Mouse (Mus musculus): ENCODE measurements around the gene Kdf1. TPM values are rescaled to one million over a fixed set of nuclear protein-coding genes. Genes with fewer than 3 reads are reported as not detected.
"Not testable (repeated sequence)": the region's sequence is repeated elsewhere in the genome, so short reads cannot be mapped to it uniquely, and the experiment has no call there.

Gene Kdf1
- polyA plus RNA-seq, 1 experiment from 2014 or later: 0.44 TPM

- Histone ChIP-seq H3K4me1 (replicated peaks; ENCODE audit: control insufficient read depth, insufficient read depth, low read length) (peaks cover 20% of the 10 kb centered on the region), H3K9me3 (ENCODE audit: control insufficient read depth, low read length) (no peaks in the 10 kb centered on the region), H3K27ac (ENCODE audit: low read length) (peak overlapping the region; percentile 81), H3K4me3 (replicated peaks; ENCODE audit: low read length) (no peak overlapping the region), H3K36me3 (ENCODE audit: control insufficient read depth, insufficient read depth) (no peaks in the 10 kb centered on the region), H3K4me2 (ENCODE audit: low read length) (no peak overlapping the region), H3K9ac (replicated peaks; ENCODE audit: low read depth, low read length) (no peak overlapping the region), H3K27me3 (replicated peaks; ENCODE audit: control insufficient read depth, insufficient read depth, low read length) (no peaks in the 10 kb centered on the region)
- 50% methylated on average over 7 of the region's 7 CpGs for WGBS
- ATAC-seq: peak; percentile 90
Measured at GRCm38 (mm10) chr4:133508990-133509389, 9.8 kb upstream of the Kdf1 start.

- H3K4me3 ChIP-seq (replicated peaks; ENCODE audit: low read length): no peak overlapping the region
- H3K9ac ChIP-seq (replicated peaks; ENCODE audit: low read depth, low read length): no peak overlapping the region
- no peak overlapping the region for H3K27ac ChIP-seq (ENCODE audit: low read length)
- no peaks in the 10 kb centered on the region for H3K27me3 ChIP-seq (replicated peaks; ENCODE audit: control insufficient read depth, insufficient read depth, low read length)
- no peak overlapping the region for H3K4me2 ChIP-seq (ENCODE audit: low read length)
- no peaks in the 10 kb centered on the region for H3K9me3 ChIP-seq (ENCODE audit: control insufficient read depth, low read length)
- ATAC-seq: no peak
- no peaks in the 10 kb centered on the region for H3K36me3 ChIP-seq (ENCODE audit: control insufficient read depth, insufficient read depth)
- H3K4me1 ChIP-seq (replicated peaks; ENCODE audit: control insufficient read depth, insufficient read depth, low read length): peaks cover 11% of the 10 kb centered on the region
- WGBS: 61% methylated on average over 5 of the region's 5 CpGs
Measured at GRCm38 (mm10) chr4:133511050-133511449, 7.7 kb upstream of the Kdf1 start.

GRCm38 (mm10) chr4:133512511-133512910 lies 6.3 kb upstream of the Kdf1 start:
- not testable (repeated sequence) for H3K27me3 ChIP-seq (replicated peaks; ENCODE audit: control insufficient read depth, insufficient read depth, low read length); H3K9me3 ChIP-seq (ENCODE audit: control insufficient read depth, low read length); H3K27ac ChIP-seq (ENCODE audit: low read length); H3K36me3 ChIP-seq (ENCODE audit: control insufficient read depth, insufficient read depth); H3K4me2 ChIP-seq (ENCODE audit: low read length); H3K9ac ChIP-seq (replicated peaks; ENCODE audit: low read depth, low read length); ATAC-seq; H3K4me3 ChIP-seq (replicated peaks; ENCODE audit: low read length)
- WGBS: 59% methylated on average over 4 of the region's 5 CpGs
- H3K4me1 ChIP-seq (replicated peaks; ENCODE audit: control insufficient read depth, insufficient read depth, low read length): peaks cover 11% of the 10 kb centered on the region

GRCm38 (mm10) chr4:133512972-133513371 lies 5.8 kb upstream of the Kdf1 start:
- Histone ChIP-seq H3K4me2 (ENCODE audit: low read length) (no peak overlapping the region), H3K27ac (ENCODE audit: low read length) (no peak overlapping the region), H3K27me3 (replicated peaks; ENCODE audit: control insufficient read depth, insufficient read depth, low read length) (peaks cover 12% of the 10 kb centered on the region), H3K4me3 (replicated peaks; ENCODE audit: low read length) (no peak overlapping the region), H3K4me1 (replicated peaks; ENCODE audit: control insufficient read depth, insufficient read depth, low read length) (peaks cover 11% of the 10 kb centered on the region), H3K36me3 (ENCODE audit: control insufficient read depth, insufficient read depth) (no peaks in the 10 kb centered on the region), H3K9me3 (ENCODE audit: control insufficient read depth, low read length) (no peaks in the 10 kb centered on the region), H3K9ac (replicated peaks; ENCODE audit: low read depth, low read length) (no peak overlapping the region)
- WGBS: 11% methylated on average over 8 of the region's 8 CpGs
- peak; percentile 64; the same call in 1 of the 2 replicates for ATAC-seq

GRCm38 (mm10) chr4:133519369-133519665 lies 554 bp downstream of the Kdf1 start:
- 3% methylated on average over 22 of the region's 25 CpGs for WGBS

GRCm38 (mm10) chr4:133521502-133521901 lies 2.7 kb downstream of the Kdf1 start:
- WGBS: 74% methylated on average over 2 of the region's 2 CpGs

More at GRCm38 (mm10) chr4:133519369-133519665, 554 bp downstream of the Kdf1 start:
- Histone ChIP-seq H3K4me3 (replicated peaks; ENCODE audit: low read length) (peak overlapping the region; percentile 25), H3K4me1 (replicated peaks; ENCODE audit: control insufficient read depth, insufficient read depth, low read length) (peaks cover 7% of the 10 kb centered on the region), H3K9ac (replicated peaks; ENCODE audit: low read depth, low read length) (no peak overlapping the region), H3K36me3 (ENCODE audit: control insufficient read depth, insufficient read depth) (no peaks in the 10 kb centered on the region), H3K27ac (ENCODE audit: low read length) (no peak overlapping the region), H3K27me3 (replicated peaks; ENCODE audit: control insufficient read depth, insufficient read depth, low read length) (peaks cover 43% of the 10 kb centered on the region), H3K4me2 (ENCODE audit: low read length) (peak overlapping the region; percentile 35), H3K9me3 (ENCODE audit: control insufficient read depth, low read length) (no peaks in the 10 kb centered on the region)
- ATAC-seq: no peak

GRCm38 (mm10) chr4:133527788-133528187 lies 9.0 kb downstream of the Kdf1 start:
- no peaks in the 10 kb centered on the region for H3K4me1 ChIP-seq (replicated peaks; ENCODE audit: control insufficient read depth, insufficient read depth, low read length)
- H3K9me3 ChIP-seq (ENCODE audit: control insufficient read depth, low read length): no peaks in the 10 kb centered on the region
- H3K27me3 ChIP-seq (replicated peaks; ENCODE audit: control insufficient read depth, insufficient read depth, low read length): no peaks in the 10 kb centered on the region
- 73% methylated on average over 16 of the region's 16 CpGs for WGBS
- no peak overlapping the region for H3K9ac ChIP-seq (replicated peaks; ENCODE audit: low read depth, low read length)
- H3K4me3 ChIP-seq (replicated peaks; ENCODE audit: low read length): no peak overlapping the region
- peaks cover 11% of the 10 kb centered on the region for H3K36me3 ChIP-seq (ENCODE audit: control insufficient read depth, insufficient read depth)
- ATAC-seq: no peak
- H3K4me2 ChIP-seq (ENCODE audit: low read length): no peak overlapping the region
- H3K27ac ChIP-seq (ENCODE audit: low read length): no peak overlapping the region

More at GRCm38 (mm10) chr4:133521502-133521901, 2.7 kb downstream of the Kdf1 start:
- no peak overlapping the region for H3K9ac ChIP-seq (replicated peaks; ENCODE audit: low read depth, low read length)
- H3K9me3 ChIP-seq (ENCODE audit: control insufficient read depth, low read length): no peaks in the 10 kb centered on the region
- H3K4me2 ChIP-seq (ENCODE audit: low read length): no peak overlapping the region
- H3K4me3 ChIP-seq (replicated peaks; ENCODE audit: low read length): no peak overlapping the region
- peaks cover 7% of the 10 kb centered on the region for H3K4me1 ChIP-seq (replicated peaks; ENCODE audit: control insufficient read depth, insufficient read depth, low read length)
- peaks cover 43% of the 10 kb centered on the region for H3K27me3 ChIP-seq (replicated peaks; ENCODE audit: control insufficient read depth, insufficient read depth, low read length)
- H3K36me3 ChIP-seq (ENCODE audit: control insufficient read depth, insufficient read depth): no peaks in the 10 kb centered on the region
- no peak overlapping the region for H3K27ac ChIP-seq (ENCODE audit: low read length)
- ATAC-seq: no peak

GRCm38 (mm10) chr4:133532777-133533176 lies 14.0 kb downstream of the Kdf1 start:
- no peaks in the 10 kb centered on the region for H3K9me3 ChIP-seq (ENCODE audit: control insufficient read depth, low read length)
- ATAC-seq: no peak
- H3K4me2 ChIP-seq (ENCODE audit: low read length): no peak overlapping the region
- peaks cover 28% of the 10 kb centered on the region for H3K36me3 ChIP-seq (ENCODE audit: control insufficient read depth, insufficient read depth)
- H3K4me3 ChIP-seq (replicated peaks; ENCODE audit: low read length): no peak overlapping the region
- no peak overlapping the region for H3K27ac ChIP-seq (ENCODE audit: low read length)
- no peak overlapping the region for H3K9ac ChIP-seq (replicated peaks; ENCODE audit: low read depth, low read length)
- no peaks in the 10 kb centered on the region for H3K27me3 ChIP-seq (replicated peaks; ENCODE audit: control insufficient read depth, insufficient read depth, low read length)
- H3K4me1 ChIP-seq (replicated peaks; ENCODE audit: control insufficient read depth, insufficient read depth, low read length): no peaks in the 10 kb centered on the region
- 88% methylated on average over 3 of the region's 3 CpGs for WGBS

- no peak for ATAC-seq
- 89% methylated on average over 3 of the region's 3 CpGs for WGBS
- Histone ChIP-seq H3K9ac (replicated peaks; ENCODE audit: low read depth, low read length) (no peak overlapping the region), H3K4me1 (replicated peaks; ENCODE audit: control insufficient read depth, insufficient read depth, low read length) (no peaks in the 10 kb centered on the region), H3K27me3 (replicated peaks; ENCODE audit: control insufficient read depth, insufficient read depth, low read length) (no peaks in the 10 kb centered on the region), H3K9me3 (ENCODE audit: control insufficient read depth, low read length) (no peaks in the 10 kb centered on the region), H3K4me2 (ENCODE audit: low read length) (no peak overlapping the region), H3K27ac (ENCODE audit: low read length) (no peak overlapping the region), H3K36me3 (ENCODE audit: control insufficient read depth, insufficient read depth) (peaks cover 29% of the 10 kb centered on the region), H3K4me3 (replicated peaks; ENCODE audit: low read length) (no peak overlapping the region)
Measured at GRCm38 (mm10) chr4:133536081-133536480, 17.3 kb downstream of the Kdf1 start.

GRCm38 (mm10) chr4:133536652-133537051 lies 17.9 kb downstream of the Kdf1 start:
- no peak overlapping the region for H3K27ac ChIP-seq (ENCODE audit: low read length)
- H3K9me3 ChIP-seq (ENCODE audit: control insufficient read depth, low read length): no peaks in the 10 kb centered on the region
- no peak for ATAC-seq
- WGBS: 100% methylated on average over 5 of the region's 5 CpGs
- no peaks in the 10 kb centered on the region for H3K27me3 ChIP-seq (replicated peaks; ENCODE audit: control insufficient read depth, insufficient read depth, low read length)
- no peaks in the 10 kb centered on the region for H3K4me1 ChIP-seq (replicated peaks; ENCODE audit: control insufficient read depth, insufficient read depth, low read length)
- peaks cover 25% of the 10 kb centered on the region for H3K36me3 ChIP-seq (ENCODE audit: control insufficient read depth, insufficient read depth)
- no peak overlapping the region for H3K4me2 ChIP-seq (ENCODE audit: low read length)
- H3K4me3 ChIP-seq (replicated peaks; ENCODE audit: low read length): no peak overlapping the region
- H3K9ac ChIP-seq (replicated peaks; ENCODE audit: low read depth, low read length): no peak overlapping the region
